Mouse (Mus musculus) cerebellum, adult 2 months (tissue): ENCODE measurements around the gene 4933430I17Rik.

Experiments used
- CTCF ChIP-seq: fragments of 200-500 bp; IDR thresholded peaks from 2 replicates; pipeline ENCODE4 v1.5.1; 2011; ENCODE audit warnings: low read depth, mild to moderate bottlenecking, control low read depth, low read length, moderate library complexity, borderline replicate concordance; ENCODE audit not compliant: insufficient read depth
- POLR2A ChIP-seq: fragments of 200-500 bp; IDR thresholded peaks from 2 replicates; pipeline ENCODE4 v1.6.1; 2011; ENCODE audit warnings: low read length, control low read depth, borderline replicate concordance; ENCODE audit not compliant: insufficient read depth

- TF ChIP-seq POLR2A (no peak), CTCF (no peak)
Measured at GRCm38 (mm10) chr4:62502969-62503368, 22.2 kb upstream of the 4933430I17Rik start.
